Mouse (Mus musculus) yolk sac, embryonic 10.5 days (tissue): ENCODE results near the gene Corin.
A peak's percentile ranks its signal among the peaks of the same experiment; 100 is the strongest.

ENCODE experiments used
- DNase-seq: peaks from one replicate; pipeline ENCODE4 v3.0.0-alpha.2; 2017; ENCODE audit warnings: low spot score

Gene Corin

DNA sequence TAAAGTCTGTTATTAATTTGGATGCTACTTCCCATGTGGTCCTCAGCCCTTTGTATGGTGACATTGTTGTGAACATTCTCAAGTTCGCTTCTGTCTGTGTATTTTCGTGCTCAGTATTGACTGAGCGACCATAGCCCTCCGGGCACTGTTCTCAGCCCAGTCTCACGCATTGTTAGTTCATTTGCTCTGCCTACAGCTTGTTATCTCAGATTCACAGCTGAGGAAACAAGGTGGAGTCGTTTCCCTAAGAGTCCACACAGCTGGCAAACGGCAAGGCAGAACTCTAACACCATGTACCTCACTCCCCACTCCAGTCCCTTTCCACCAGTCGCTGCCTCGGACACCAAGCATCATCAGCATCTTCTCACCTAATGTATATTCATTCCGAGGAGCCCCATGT lies 63.1 kb downstream of the Corin start:
- DNase-seq, result no peak

DNA sequence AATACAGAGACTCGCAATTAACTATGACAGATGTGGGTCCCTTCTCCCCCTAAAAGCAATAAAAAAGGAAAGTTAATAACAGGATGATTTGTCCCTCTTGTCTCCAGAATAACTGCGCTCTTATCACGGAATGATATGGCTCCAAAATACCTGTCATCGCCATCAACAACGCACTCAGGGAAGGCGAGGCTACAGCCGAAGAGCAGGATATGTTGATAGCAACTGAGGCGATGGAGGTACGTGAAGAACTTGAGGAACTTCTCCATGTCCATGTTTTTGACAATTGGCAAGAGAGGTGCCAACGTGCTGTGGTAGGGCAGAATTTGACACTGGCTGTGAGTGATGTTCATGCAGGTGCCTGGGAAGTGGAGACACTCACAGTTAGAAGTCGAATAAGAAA lies 69.2 kb downstream of the Corin start:
- no peak for DNase-seq

DNA sequence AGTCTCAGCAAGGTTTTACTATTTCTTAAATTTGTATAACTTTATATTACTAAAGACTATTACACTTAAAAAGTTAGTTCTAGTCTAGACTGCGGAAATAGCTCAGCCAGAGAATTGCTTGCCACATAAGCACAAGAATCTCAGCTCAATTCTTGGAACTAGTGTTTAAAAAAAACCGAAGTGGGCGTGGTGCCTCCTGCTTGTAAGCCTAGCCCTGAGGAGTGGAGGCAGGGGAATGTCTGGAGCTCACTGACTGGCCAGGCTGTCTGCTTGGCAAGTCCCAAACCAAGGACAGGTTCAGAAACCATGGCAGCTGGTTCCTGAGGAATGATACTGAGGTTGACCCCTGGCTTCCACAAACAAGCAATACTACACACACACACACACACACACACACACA lies 72.4 kb downstream of the Corin start:
- DNase-seq, result peak; percentile 11

DNA sequence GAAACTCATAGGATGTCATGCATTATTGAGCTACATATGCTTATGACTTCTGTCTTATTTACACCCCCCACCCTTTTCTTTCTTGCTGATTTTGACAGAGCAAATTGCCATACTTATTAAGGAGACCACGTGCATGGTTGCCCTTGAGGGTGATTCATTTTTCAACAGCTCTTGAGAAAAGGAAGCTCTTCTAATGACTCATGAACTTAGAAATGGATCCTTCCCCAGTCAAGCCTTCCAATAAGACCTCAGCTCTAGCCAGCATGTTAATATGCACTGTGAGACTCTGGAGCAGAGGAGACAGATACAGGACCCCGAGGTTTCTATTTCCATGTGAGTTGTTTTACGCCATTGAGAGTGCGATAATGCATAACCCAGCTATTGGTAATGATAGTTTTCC lies 76.7 kb downstream of the Corin start:
- DNase-seq, result no peak

DNA sequence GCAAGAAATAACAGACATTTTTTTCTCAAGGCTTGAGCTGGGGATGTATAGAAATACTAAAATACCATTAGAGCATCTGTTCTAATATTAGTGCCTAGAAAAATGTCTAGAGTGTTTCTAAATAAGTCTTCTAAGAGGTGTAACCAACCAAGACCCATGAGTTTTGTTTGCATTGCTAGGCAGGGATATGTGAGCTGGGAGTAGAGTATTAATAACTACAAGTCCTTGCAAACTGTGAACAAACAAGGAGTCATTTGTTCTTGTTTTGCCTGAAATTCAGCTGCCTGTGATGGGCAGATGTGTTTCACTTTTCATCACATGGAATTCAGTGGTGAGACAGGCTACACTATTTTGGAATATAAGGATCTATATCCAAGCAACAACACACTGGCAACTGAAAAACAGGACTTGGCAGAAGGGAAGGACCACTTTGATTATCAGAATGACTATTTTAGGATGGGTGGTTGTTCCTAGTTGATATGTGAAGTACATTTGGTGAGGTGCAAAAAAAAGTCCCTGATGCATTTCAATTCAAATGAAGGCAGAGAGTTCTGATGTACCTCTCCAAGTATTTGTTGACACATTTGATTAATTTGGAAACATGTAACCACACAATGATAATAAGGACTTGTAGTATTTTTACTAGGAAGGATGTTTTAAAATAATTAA lies 78.8 kb downstream of the Corin start:
- no peak for DNase-seq

DNA sequence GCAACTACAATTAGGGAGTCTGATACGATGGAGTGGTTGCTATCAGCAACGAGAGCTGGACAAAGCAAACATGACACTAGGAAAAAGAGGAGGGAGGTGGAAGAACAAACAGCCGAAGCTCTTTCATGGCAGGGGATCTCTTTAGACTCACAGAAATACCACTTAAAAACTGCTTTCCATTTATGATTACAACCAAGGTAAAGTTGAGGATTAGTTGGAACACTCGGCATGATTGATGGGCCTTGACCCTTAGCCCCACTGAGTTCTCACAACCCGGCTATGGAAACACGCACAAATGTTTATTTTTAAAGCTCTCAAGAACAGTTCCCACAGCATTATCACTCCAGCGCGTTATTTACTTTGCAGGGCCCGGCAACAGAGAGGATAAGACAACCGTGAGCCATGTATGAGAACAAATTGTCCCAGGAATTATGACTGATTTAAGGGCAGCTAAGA lies 92.4 kb downstream of the Corin start:
- DNase-seq, result peak; percentile 18

DNA sequence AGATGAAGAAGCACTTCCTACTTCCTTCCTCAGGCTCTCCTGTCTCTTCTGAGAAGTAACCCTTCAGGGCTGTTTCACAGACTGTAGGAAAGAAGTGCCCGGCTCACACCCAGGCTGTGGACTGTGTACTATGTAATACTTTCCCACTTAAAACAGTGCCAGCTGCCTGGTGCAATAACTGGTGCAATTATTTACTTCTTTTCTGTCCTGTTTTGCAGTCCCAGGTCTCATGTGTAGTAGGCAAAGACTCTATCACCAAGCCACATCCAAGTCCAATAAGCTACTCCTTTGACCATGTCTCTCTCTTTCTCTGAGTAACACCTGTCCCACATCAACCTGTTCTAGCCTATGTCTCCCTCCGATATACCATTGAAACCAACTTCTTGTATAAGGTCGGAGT lies 93.4 kb downstream of the Corin start:
- no peak for DNase-seq

DNA sequence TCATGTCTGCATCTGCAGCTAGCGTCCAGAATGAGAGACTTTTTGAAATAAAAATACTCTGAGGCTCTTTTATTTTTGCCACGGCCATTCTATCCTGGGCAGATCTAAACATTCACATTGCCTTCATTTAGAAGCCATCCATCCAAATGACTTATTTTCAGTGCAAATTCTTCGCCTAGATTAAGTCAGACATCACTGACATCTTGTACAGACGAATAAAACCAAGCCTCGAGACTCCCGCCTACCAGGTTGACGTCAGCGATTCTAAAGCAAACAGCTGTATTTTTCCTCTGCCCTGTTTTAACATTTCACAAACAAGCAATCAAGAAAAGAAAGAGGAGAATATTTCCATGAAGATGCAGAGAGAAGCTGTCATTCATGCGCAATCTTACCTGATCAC lies 100.9 kb downstream of the Corin start:
- DNase-seq, result no peak

DNA sequence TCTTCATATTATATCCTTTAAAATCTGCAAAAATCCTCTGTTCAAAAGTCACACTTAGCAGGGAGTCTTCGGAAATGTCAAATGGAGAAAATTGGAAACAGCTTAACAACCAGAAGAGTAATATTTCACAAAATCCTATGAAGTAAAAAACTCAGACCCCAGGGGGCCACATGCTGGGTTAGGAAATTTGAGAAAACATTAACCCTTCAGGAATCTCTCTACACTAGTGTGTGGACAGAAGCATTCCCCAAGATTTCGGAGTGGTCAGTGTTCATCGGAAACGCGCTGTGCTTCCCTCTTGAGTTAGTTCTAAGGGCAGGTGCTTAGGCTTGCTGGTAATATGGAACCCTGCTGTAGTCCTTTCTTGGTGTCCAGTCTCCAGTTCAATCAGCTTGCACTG lies 101.4 kb downstream of the Corin start:
- DNase-seq, result no peak

DNA sequence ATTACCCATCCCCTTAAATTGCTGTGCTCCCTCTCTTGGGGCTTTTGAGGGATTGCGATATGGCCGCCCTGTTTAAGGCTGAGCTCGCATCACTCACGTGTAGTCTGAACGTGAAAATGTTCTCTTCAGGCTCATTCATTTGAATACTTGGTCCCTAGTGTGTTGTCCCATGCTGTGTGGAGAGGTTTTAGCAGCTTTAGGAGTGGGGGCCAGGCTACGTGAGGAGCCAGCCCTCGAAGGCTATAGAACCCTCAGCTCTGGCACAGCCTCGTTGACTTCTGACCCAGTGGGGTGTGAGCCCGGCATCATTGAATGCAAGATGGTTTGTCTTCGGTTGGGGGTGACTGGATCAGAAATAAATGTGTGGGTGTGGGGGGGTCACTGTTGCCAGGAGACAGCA lies 102.5 kb downstream of the Corin start:
- no peak for DNase-seq

DNA sequence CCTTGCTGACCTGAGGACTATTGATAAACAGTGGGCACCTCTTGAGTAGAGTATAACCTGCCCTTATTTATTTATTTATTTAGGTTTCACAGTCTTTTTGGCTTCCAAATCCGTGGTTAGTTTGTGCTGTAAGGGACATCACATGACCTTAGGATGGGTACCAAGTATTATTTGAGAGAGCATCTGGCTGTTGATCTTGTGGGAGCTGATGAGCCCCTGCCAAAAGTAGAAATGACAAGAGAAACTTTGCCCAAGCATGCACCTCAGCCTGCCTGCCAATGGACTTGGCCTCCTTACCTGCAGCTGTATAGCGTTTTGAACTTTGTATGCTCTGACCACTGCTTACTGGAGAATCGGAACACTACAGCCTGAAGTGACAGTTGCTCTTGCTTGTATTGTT lies 103.0 kb downstream of the Corin start:
- DNase-seq, result no peak

DNA sequence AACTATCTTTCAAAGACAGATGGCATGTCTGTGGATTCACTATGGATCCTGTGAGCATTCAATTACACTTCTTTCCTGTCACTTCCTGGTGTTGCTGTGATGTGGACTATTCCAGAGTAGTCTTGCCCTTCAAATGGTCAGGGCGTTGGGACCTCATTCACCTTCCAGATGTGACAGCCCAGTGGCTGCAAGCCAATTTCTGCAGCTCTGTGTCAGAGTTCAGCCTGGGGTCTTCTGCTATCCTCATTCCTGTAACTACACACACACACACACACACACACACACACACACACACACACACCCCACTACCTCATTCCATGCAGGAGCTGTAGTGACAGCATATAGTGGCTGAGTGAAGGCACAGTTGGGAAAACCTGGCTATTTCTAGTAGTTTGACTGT lies 122.1 kb downstream of the Corin start:
- no peak for DNase-seq

DNA sequence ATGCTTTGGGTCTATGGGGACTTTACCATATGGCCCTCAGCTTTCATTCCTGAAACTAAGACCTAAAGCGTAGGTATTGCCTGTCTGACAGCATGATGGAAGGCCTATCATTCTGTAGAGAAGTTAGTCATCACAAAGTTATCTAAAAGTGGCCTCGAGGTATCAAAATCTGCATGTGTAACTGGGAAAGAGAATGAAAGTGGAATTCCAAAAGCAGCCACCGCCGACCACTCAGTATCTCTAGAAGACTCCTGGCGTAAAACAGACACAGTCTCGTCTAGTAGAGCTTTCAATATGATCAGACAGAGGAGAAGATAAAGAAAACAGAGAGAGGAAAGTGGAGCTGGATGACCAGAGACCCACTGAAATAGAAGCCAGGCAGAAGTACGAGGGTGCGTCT lies 123.7 kb downstream of the Corin start:
- no peak for DNase-seq

DNA sequence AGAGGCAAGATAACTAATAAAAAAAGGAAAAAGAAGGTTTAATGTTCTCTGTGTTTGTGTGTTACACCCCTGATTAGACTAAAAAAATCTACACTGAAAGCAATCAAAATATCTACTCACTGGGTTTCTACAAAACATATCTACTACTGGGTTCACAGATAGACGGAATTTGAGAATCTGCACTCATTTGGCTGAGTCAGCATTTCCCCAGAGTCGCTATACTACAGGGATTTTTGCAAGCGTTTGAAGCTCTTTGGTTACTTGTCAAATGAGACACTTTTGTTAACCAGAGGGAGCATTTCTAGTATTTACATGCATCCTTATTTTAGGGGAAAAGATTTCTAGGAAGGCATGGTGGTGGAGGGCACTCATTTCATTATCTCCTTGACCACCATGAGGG lies 136.3 kb downstream of the Corin start:
- DNase-seq, result no peak

DNA sequence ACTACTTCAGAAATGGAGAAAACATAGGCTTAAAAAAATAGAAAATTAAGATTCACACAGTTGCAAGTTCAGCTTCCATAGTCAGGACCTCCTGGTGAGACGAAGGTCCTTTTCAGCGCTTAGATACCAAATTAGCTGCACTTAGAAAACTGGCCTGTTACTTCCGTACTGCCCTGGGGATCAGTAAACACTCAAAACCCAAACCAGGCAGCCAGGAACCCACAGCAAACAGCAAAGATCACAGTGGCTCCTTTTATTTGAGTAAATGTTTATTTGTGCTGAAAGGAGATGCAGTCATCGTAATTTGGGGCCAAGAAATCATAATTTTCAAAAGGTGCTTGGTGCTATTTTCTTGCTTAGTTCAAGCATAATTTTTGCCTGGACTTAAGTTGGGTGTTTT lies 138.5 kb downstream of the Corin start:
- DNase-seq, result no peak

DNA sequence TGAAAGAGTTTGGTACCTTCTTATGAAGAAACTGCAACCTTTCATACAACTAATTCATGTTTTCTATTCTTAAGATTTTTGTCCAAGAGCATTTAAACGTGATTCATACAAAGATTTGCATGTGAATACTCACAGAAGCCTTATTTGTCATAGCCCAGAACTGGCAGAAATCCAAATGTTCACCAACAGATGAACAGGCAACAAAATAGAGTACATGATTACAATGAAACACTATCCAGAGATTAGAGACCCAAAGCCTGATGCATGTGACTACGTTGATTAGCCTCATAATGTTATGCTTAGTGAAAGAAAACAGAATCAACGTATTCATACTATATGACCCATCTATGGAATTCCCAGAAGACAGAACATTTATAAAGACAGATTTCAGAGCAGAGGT lies 140.4 kb downstream of the Corin start:
- DNase-seq, result no peak

DNA sequence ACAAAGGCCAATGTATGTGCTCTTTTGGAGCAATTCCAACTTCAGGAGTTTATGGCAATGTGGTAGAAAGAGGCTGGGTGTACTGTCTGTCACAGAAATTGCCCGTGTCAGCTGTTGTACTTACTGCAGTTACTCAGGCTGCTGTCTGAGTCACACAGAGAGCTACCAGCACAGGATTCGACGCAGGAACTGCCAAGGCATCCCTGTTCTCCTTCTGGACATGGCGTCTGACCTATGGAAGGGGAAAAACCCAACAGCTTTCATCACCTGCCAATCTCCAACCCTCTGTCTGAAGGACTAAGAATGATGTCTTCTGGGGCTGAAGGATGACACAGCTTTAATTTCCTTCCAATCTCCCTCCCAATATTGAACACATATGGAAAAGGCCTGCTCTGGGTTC lies 150.5 kb downstream of the Corin start:
- DNase-seq, result no peak

DNA sequence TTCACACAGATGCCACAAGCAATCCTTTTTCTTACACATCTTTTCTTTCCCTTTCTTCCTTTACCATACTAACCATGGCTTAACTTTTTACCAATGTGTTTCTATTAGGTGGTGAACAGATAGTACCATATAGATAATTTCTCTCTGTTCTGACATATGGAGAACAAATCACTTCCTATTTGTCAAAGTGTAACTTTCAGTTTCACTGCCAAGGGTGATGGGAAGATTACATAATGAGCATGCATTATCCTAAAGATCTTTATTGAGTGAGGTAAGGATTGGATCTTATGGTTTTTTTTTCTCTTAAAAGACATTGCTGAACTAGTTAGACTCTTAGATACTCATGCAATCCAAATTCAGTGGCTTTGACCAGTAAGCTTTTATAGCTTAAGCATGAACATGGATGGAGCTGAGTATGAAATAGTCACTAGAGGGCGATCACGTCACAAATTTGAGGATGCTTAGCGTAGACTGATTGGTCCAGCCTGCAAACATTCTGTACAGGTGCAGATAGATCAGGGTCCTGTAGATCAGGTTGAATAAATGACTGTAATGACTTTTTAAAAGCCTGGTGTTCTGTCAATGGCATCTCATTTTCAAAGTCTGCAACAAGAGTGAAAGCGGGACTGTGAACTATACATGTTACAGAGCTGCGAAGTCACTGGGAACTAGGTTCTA lies 154.1 kb downstream of the Corin start:
- DNase-seq, result peak; percentile 22

DNA sequence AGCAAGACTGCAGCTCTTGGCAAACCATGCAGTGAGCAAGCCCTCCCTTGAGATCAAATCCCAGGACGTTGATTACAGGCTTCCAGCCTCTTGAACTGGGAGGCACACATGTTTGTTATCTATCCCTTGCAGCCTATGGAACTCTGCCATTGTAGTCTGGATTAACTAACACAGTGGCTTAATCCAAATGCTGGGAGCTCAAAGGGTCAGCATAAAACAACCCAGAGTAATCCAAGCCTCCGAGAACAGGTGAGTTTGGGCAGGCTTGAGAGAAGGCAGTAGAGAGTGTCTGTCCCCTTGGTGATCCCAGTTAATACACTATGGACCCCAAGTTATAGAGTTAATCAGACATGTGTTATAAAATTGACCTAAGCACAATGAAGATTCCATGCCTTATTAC lies 155.7 kb downstream of the Corin start:
- no peak for DNase-seq

DNA sequence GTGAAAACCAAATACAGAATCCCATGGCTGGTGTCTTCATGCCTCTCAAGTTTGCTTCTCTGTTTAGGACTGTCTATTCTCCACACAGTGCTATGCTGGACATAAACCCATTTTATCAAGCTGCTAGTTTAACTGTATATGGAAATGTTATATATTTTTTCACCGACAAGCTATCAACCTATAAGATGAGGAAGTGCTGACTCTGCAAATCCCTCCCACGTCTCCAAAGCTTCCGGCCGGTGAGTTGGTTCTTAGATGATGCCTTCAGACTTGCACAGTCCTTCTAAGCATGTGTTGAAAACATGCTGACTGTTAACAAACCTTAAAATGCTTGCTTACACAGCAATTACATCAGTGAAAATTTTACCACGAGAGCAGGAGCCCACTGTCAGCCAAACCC lies 168.4 kb downstream of the Corin start:
- DNase-seq, result no peak

DNA sequence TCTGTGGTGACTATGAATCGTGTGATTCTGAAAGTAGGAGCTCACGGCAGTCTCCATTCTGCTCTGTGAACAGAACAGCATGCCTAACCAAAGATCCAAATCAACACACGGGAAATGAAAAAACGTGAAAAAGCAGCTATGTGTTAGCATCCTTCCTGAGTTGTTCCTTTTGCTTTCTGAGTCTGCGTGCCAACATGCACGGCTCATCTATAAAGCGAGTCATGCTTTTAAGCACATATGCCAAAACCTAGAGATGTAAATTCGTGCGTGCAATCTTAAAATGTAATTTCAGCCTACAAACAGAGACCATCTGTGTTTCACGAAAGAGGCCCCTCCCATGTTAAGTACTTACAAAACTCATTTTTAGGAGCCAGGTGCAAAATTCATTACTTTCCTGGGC lies 171.4 kb downstream of the Corin start:
- DNase-seq, result no peak

DNA sequence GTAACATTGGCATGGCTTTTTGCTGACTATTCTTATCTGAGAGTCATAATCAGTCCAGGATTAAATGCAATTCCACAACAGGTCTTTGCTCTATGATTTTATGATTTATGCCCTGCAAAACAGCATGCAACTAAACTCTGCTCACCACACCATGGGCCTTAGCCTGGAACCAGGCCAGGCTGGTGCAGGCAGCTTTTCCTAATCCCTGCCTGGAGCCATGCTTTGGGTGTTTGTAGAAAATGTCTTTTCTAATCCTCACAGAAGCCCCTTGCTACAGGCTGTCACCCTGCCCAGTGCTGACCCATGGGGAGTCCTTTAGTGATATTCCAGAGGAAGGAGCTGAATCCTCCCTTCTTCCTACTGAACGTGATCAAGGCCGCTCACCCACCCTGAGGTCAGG lies 173.1 kb downstream of the Corin start:
- DNase-seq, result no peak

DNA sequence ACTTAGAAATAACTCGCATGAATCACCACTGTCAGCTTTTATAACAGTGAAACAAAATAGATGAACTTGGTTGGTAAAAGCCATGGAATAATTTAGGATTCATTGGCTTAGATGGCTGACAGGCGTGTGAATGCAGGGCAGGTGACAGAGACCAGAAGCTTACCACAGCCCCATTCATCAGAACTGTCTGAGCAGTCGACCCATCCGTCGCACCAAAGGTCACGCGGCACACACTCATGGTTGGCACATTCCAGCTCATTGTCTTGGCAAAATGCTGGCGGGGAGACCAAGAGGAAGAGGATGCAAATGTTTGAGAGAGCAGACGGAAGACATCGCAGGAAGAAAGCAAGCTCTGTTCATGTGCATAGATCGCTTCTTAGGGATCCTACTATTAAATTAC lies 173.6 kb downstream of the Corin start:
- no peak for DNase-seq

DNA sequence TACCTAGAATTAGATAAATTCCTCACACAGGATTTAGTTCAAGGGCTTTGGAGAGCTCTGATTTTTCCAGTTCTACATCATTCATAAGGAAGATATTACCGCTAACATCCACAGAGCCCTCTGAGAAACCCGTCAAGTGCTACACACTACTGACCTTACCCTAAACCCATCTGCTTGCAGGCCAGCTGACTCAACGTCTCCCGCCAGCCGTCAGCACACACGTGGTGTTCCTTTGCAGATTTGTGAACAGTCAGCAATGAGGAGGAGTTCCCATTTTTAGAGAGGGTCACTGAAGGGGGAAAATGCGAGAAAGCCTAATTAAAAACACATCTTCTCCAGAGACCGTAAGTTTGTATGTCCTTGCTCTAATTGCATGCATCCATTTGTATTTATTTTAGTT lies 174.8 kb downstream of the Corin start:
- DNase-seq, result no peak
